Mouse (Mus musculus) frontal cortex, postnatal 36 days (tissue): ENCODE results near the gene Sclt1.

Experiments used
- DNase-seq, 2 experiments: peaks; one replicate each; pipeline ENCODE4 v3.0.0; 2022; ENCODE audit warnings: low spot score in 2 of 2

Sclt1 gene

DNA sequence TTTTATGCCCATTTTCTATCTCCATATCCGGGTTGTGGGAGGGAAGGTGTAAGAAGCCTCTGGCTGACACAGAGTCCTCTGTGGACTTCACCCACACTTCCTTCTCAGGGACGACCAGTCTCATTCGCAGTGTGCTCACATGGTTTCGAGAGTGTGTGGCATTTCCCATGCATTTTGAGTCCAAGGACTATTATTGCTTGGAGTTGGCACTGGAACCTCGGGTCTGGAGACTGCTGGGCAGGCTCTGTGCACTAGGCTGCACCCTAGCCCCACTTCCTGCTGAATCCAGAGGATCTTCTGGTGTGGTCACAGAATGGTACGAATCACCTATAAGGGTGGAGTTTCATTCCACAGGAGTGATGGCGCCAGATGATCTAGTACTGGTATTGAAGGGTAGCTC, 155.4 kb downstream of the Sclt1 start:
- no peak for DNase-seq

DNA sequence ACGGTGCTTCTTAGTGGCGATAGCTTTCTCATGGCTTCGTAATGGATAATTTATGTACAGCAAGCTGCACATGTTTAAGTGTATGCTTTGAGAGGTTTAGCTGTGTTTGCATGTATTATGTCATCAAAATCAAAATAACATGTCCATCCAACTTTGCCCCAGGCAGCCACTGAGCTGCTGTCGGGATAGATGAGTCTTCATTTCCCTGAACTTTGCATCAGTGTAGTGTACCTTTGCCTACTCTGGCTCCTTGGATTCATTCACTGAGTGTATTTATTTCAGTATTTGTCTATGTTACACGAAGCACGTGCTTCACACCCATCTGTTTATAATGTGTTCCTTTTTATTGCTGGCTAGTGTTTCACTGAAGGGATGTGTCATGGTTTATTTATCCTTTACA, 156.0 kb downstream of the Sclt1 start:
- no peak for DNase-seq

DNA sequence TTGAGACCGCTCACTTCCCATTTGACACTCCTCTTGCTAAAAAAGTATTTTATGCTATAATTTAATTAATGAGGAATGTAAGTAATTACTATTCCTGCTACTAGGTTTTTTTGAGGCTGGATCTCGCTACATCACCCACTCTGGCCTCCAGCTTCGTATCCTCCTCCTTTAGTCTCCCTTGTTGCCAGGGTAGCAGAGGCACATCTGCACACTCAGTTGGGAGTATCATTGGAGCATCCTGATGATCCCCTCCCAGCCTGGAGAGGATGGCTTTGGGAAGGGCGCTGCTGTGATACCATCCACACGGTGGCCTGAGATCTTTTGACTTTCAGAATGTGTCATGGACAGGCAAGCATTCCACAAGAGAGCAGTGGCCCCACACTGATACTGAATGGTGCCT, 156.8 kb downstream of the Sclt1 start:
- no peak for DNase-seq

DNA sequence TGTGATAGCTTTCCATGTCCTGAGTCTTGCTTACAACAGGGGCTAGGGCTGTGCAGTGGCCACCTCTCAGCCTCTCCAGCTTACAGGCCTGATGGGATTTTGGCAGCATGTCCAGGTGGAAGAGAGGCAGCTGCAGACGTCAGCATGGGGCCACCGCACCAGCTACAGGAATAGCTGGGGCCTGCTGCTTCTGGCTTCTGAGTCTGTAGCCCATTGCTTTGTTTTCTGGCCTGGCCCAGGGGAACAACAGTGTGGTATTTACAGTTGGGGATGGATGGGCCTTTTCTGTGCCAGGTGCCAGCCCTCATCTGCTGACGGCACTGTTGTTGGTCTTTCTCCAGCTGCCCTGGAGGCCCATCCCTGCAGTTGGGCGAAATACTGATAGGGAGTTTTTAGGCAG, 158.7 kb downstream of the Sclt1 start:
- DNase-seq = no peak

DNA sequence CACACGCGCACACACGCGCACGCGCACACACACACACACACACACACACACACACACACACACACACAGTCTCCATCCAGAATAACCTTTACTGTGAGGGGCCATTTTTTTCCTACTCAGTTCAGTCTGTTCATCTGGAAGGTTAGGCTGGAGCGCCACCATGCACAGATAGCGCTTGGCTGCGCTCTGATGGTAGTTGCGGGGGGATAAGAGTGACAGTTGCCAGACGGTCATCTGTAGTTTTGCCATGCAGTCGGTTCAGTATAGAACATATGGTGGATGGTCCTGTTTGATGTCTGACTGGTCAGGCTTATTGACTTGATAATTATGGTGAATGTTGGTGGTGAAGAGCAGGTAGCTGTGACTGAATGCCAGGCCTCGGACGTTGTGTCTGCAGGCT, 159.2 kb downstream of the Sclt1 start:
- DNase-seq = no peak

DNA sequence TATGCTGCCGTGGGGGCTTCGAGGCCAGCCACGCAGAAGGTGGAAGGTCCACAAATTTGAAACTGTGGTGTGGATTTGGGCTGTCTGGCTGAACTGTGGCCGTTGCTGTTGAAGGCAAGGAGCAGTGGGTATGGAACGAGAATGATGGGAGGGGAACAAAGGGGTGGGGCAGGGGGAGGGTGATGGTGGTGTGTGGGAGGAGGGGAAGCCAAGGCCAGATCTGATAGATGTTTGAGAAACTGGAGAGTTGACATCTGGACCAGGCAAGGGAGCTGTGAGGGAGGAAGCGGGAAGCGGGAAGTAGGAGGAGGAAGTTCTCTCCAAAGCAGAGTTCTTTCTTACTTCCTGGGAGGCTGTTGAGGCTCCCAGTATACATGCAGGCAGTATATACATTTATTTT, 160.1 kb downstream of the Sclt1 start:
- no peak for DNase-seq

DNA sequence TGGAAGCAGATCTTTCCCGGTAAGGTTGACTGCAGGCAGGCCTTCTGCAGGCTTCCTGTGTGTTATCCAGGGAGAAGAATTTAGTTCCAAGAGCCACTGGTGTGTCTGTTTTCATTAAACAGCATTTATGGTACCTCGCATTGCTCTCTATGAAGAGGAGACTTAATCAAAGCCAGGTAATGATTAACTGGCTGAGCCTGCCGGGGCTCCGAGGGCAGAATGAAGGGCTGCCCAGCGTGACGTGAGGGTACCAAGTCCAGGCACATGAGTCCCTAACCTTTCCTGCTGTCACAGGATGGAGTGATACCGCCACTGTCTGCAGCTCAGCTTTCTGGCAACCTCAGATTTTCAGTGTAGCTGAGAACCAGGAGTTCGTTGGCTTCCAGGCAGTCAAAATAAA, 160.9 kb downstream of the Sclt1 start:
- no peak for DNase-seq

DNA sequence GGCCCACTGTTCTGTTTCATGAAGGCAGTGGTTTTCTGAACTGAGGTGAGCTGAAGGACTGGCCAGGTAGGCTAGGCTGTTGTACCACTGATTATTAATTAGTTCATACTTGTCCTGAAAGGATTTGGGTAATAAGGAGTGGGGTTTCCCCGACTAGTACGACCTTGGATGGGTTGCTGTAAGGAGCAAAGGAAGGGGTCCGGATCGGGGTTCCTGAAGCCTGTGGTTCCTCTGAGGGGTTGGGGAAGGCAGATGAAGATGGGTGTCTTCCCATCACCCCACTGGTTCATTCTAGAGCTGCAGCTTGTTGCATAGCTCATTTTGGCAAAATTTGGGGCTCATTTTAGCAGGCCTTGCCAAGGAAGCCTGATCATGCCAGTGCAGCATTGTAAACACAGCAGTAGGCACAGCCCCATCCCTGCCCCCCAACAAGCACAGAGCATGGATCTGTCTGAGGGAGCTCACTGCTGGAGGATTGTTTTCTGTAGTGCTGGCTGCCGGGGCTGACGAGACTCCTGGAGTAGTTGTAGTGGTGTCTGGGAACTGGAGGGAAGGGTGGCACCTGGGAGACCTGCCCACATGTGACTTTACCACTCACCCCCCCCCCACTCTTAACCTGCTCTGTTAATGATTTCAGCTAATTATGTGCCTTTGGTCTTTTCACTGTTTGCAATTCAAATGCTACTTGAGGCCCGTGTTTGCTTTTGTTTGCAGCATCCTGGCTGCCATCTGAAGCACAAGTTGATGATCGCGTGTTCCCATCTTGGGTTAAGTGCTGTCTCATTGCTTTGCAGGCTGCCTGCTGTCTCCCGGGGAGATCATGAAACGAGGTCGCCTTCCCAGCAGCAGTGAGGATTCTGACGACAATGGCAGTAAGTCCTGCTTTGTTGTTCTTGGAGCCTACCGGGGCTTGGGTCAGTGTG, 161.7 kb downstream of the Sclt1 start:
- no peak for DNase-seq

DNA sequence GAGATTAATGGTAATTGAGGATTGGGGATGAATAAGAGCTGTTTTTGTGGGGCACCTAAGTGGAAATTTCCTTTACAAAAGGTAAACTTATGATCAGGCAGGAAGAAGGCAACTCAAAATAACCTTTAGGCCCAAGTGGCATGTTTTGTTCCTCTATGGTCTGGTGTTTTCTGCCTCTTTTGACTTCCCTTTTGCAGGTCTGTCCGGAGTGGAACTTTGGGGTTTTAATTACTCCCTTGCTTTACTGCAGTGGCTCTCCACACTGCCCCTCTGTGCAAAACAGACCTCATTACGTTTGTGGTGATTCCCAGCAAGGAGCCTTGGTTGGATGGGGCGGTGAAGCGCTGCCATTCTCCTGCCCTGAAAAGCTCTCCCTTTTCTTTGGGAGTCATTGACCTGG, 162.4 kb downstream of the Sclt1 start:
- no peak for DNase-seq

DNA sequence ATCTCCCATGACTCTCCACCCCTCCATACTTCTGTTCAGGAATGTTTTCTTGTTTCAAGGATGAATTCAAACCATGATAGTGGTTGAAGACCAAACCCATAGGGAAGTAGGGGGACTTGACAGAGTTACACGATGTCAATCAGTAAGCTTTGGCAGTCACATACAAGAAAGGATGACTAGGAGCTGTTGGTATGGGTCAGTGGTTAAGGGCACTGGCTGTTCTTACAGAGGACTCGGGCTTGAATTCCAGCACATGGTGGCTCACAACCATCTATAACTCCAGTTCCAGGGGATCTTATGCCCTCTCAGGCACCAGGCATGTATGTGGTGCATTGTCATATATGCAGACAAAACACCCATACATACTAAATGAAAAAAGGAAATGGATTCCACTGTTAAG, 165.1 kb downstream of the Sclt1 start:
- DNase-seq = no peak
